9 mouse cellular contexts compared by ENCODE assay signal in the genomic region with DNA sequence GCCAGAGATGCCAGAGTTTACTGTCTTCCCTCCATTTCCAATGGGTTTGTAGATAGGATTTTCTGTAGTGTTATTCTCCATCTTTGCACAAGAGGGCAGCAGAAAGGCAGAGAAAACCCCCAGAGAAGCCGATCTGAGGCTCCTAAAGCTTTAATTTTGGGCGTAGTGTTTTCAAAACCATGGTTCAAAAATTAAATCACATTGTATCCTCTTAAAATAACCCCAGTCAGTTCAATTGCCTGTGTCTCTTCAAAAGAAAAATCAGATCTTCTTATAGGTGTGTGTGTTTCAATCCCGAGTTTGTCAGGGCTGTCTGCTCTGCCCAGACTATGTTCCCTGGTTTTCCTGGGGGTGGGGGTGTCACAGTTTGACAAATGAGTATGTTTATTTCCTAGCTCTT. TPM values are rescaled to one million over a fixed set of nuclear protein-coding genes. Genes with fewer than 3 reads are reported as not detected.
DNase-seq lines count a peak whose midpoint lies in the region; ATAC-seq and TF ChIP-seq lines count a peak whose summit lies in the region.
"Had no signal": no experiment of that assay in that cellular context is flagged by ENCODE, and none has a peak within 500 bp of the region (broad histone marks: within the 10 kb centered on the region; RNA-seq: fewer than 3 reads in every experiment).

No protein-coding gene starts in this region.

- no peak for TF ChIP-seq POLR2A in cortical plate, adult 2 months (IDR thresholded peaks at IDR 0.05; ENCODE audit: extremely low read depth, insufficient read depth, low read length)

- H3K27me3 ChIP-seq in heart, embryonic 16.5 days (ENCODE audit: control insufficient read depth, insufficient read depth, low read length) = no peaks in the 10 kb centered on the region
- H3K27me3 ChIP-seq in midbrain, embryonic 11.5 days (ENCODE audit: control insufficient read depth, insufficient read depth, low read length) = no peaks in the 10 kb centered on the region

- ATAC-seq in heart, embryonic 16.5 days (replicated peaks; ENCODE audit: extremely low read depth, insufficient read depth, low FRiP score) = peak; percentile 46; the same call in 1 of the 2 replicates
- peak; percentile 62 for ATAC-seq in midbrain, embryonic 11.5 days (ENCODE audit: low FRiP score)
- no peak for ATAC-seq in erythroid progenitor cell, adult 5-6 weeks (replicated peaks; ENCODE audit: low FRiP score, poor library complexity, severe bottlenecking)

- intact Hi-C loops in left cerebral cortex, postnatal 14 days (cut with DNase I) = loop anchor here (1.0 to 10.0 kb wide), 2 partner anchors 154 to 261 kb away; a partner anchor contains a TSS

- H3K36me3 ChIP-seq in heart, embryonic 16.5 days (ENCODE audit: control insufficient read depth, insufficient read depth) = no peaks in the 10 kb centered on the region
- no peaks in the 10 kb centered on the region for H3K36me3 ChIP-seq in midbrain, embryonic 11.5 days (ENCODE audit: control insufficient read depth, insufficient read depth, low read length)

- peak; percentile 56; the same call in 1 of the 2 replicates for TF ChIP-seq CTCF in cortical plate, adult 2 months (IDR thresholded peaks at IDR 0.05; ENCODE audit: extremely low read depth, insufficient read depth, low read length)

- peak; percentile 19 for DNase-seq in adrenal gland, postnatal 10 days
- no peak for DNase-seq in adrenal gland, adult 8-10 months
- DNase-seq in CD4-positive, CD25-positive, alpha-beta regulatory T cell, adult 2 months (ENCODE audit: low read depth, low spot score) = peak; percentile 54
- peak; percentile 56 to 79 for DNase-seq in left cerebral cortex, postnatal 14 days (ENCODE audit: low spot score in 2 of 2)
- peak; percentile 95 for DNase-seq in midbrain, embryonic 11.5 days (ENCODE audit: low spot score, missing footprints)

- no peaks in the 10 kb centered on the region for H3K9me3 ChIP-seq in heart, embryonic 16.5 days (replicated peaks; ENCODE audit: control insufficient read depth, low read length)
- H3K9me3 ChIP-seq in midbrain, embryonic 11.5 days (ENCODE audit: control insufficient read depth, low read length) = peaks cover 5% of the 10 kb centered on the region; the same call in 1 of the 2 replicates

- H3K4me3 ChIP-seq in cortical plate, adult 2 months (ENCODE audit: insufficient read depth, low read length) = peak overlapping the region; percentile 14; the same call in 1 of the 2 replicates
- peak overlapping the region; percentile 55 for H3K4me3 ChIP-seq in heart, embryonic 16.5 days (ENCODE audit: low read length)
- H3K4me3 ChIP-seq in midbrain, embryonic 11.5 days (ENCODE audit: low read depth, low read length) = peak overlapping the region; percentile 14; the same call in 1 of the 2 replicates

- H3K27ac ChIP-seq in cortical plate, adult 2 months (ENCODE audit: insufficient read depth, low read length) = no peak overlapping the region
- H3K27ac ChIP-seq in heart, embryonic 16.5 days (ENCODE audit: low read length) = peak overlapping the region; percentile 26
- peak overlapping the region; percentile 90 for H3K27ac ChIP-seq in midbrain, embryonic 11.5 days (ENCODE audit: low read depth, low read length)

- H3K4me2 ChIP-seq in heart, embryonic 16.5 days (ENCODE audit: low read depth, low read length) = peak overlapping the region; percentile 76
- peak overlapping the region; percentile 52 for H3K4me2 ChIP-seq in midbrain, embryonic 11.5 days

- peak overlapping the region; percentile 50 for H3K9ac ChIP-seq in heart, embryonic 16.5 days (ENCODE audit: low read length)
- peak overlapping the region; percentile 47 for H3K9ac ChIP-seq in midbrain, embryonic 11.5 days (ENCODE audit: low read length)

- no peaks in the 10 kb centered on the region; the same call in 1 of the 2 replicates for H3K4me1 ChIP-seq in cortical plate, adult 2 months (ENCODE audit: control insufficient read depth, insufficient read depth, low read length)
- peaks cover 5% of the 10 kb centered on the region for H3K4me1 ChIP-seq in heart, embryonic 16.5 days (ENCODE audit: control insufficient read depth, insufficient read depth, low read length)
- peaks cover 7% of the 10 kb centered on the region; the same call in 1 of the 2 replicates for H3K4me1 ChIP-seq in midbrain, embryonic 11.5 days (ENCODE audit: control insufficient read depth, insufficient read depth, low read length)

- 0% methylated on average over 3 of the region's 3 CpGs for WGBS in heart, embryonic 16.5 days
- 0% methylated on average over 3 of the region's 3 CpGs for WGBS in midbrain, embryonic 11.5 days

RNA-seq across cellular contexts. Expression of a gene that starts 49.9 kb away (rescaled TPM):
- 10 to 100 TPM; 20.9 to 22.6 TPM for total RNA-seq in adrenal gland, postnatal 10 days (2021)
- 10 to 100 TPM; 20.1 to 43.2 (median 28.4) TPM for total RNA-seq in adrenal gland, adult 8-10 months (2022)
- polyA plus RNA-seq in cortical plate, adult 2 months (2012; rRNA removed) = 3.7 and 3.9 TPM in 2 replicates
- polyA plus RNA-seq in heart, embryonic 16.5 days (2015; fragmentation: Nextera tagmentation; extraction: Ambion mirVana) = 0.25 TPM in 1 of 2 replicates, not detected in the other
- total RNA-seq in left cerebral cortex, postnatal 14 days (2021) = 1 to 10 TPM; 3.0 to 3.2 TPM
- polyA plus RNA-seq in midbrain, embryonic 11.5 days (2014; fragmentation: Nextera tagmentation; extraction: Ambion mirVana) = 0.68 and 1.1 TPM in 2 replicates
- total RNA-seq in erythroid progenitor cell, adult 5-6 weeks (2015; ENCODE audit: low replicate concordance) = not detected in 2 replicates
- total RNA-seq in erythroid progenitor cell, adult 5-6 weeks (2017; ENCODE audit: low replicate concordance) = not detected in 2 replicates
- polyA plus RNA-seq: C2C12 had no signal

Comparison
In these comparisons a context has a peak if more than half of its experiments do, and no peak if none do; other contexts are left out.
1. RNA of a gene that starts 49.9 kb away (total RNA-seq): 20.1 to 43.2 TPM in adrenal gland, adult 8-10 months and 20.9 to 22.6 TPM in adrenal gland, postnatal 10 days; 3.0 to 3.2 TPM in left cerebral cortex, postnatal 14 days and not detected in erythroid progenitor cell, adult 5-6 weeks; every median in the first group is over 4 times any median in the second.
2. Peak in every context shown above with its lines, with median percentiles within 50 percentile points of each other: H3K4me3 ChIP-seq.